Mouse (Mus musculus) layer of hippocampus, adult 18-20 months (tissue): ENCODE measurements around the gene Slc15a3. TPM values are rescaled to one million over a fixed set of nuclear protein-coding genes. Genes with fewer than 3 reads are reported as not detected.

Experiments
- total RNA-seq, 2 experiments: library from RNA; stranded (reverse); gene quantifications; 2 replicates each; pipeline ENCODE4 v1.2.3; 2021

Slc15a3 gene
- total RNA-seq, 2 experiments from 2014 or later = 0.89 to 1.4 TPM

Other genes with a start within 250 kb of the Slc15a3 start
- gene Ddb1, start 234.4 kb upstream of the Slc15a3 start, total RNA-seq = 100 to 1,000 TPM; 193 to 196 TPM
- 10 to 100 TPM; 15.2 to 16.8 TPM for gene Tkfc, start 234.1 kb upstream of the Slc15a3 start, total RNA-seq
- under 1 TPM; 0.35 to 0.56 TPM for gene Vwce, start 205.5 kb upstream of the Slc15a3 start, total RNA-seq
- gene Pga5, start 161.7 kb upstream of the Slc15a3 start, total RNA-seq = not detected
- gene Vps37c, start 151.0 kb upstream of the Slc15a3 start, total RNA-seq = 10 to 100 TPM; 19.3 to 23.1 TPM
- not detected for gene Cd5, start 100.7 kb upstream of the Slc15a3 start, total RNA-seq
- under 1 TPM in 1 of 2 experiments, not detected in 1; 0.57 TPM for gene Cd6, start 9.7 kb upstream of the Slc15a3 start, total RNA-seq
- 100 to 1,000 TPM; 148 to 178 TPM for gene Tmem132a, start 30.2 kb downstream of the Slc15a3 start, total RNA-seq
- 10 to 100 TPM; 46.9 to 51.0 TPM for gene Tmem109, start 42.3 kb downstream of the Slc15a3 start, total RNA-seq
- gene Prpf19, start 55.5 kb downstream of the Slc15a3 start, total RNA-seq = 100 to 1,000 TPM; 197 to 217 TPM
- gene Zp1, start 80.9 kb downstream of the Slc15a3 start, total RNA-seq = not detected
- under 1 TPM; 0.12 to 0.23 TPM for gene Ptgdr2, start 97.4 kb downstream of the Slc15a3 start, total RNA-seq
- gene Ccdc86, start 109.5 kb downstream of the Slc15a3 start, total RNA-seq = 1 to 10 TPM; 8.2 to 8.5 TPM
- not detected for gene Ms4a10, start 134.9 kb downstream of the Slc15a3 start, total RNA-seq
- gene Ms4a15, start 153.5 kb downstream of the Slc15a3 start, total RNA-seq = not detected
- not detected for gene Ms4a18, start 178.3 kb downstream of the Slc15a3 start, total RNA-seq
- under 1 TPM in 1 of 2 experiments, not detected in 1; 0.30 TPM for gene Ms4a8a, start 241.4 kb downstream of the Slc15a3 start, total RNA-seq